Mouse (Mus musculus) stomach, postnatal 0 days (tissue): Measurements from ENCODE around the gene Bola2. TPM values are rescaled to one million over a fixed set of nuclear protein-coding genes. Genes with fewer than 3 reads are reported as not detected.

ENCODE experiments used
- ATAC-seq: fragments of 200-750 bp; cut with Nextera tagmentation; 2 replicates; pipeline ENCODE4 v1.8.0; 2017; ENCODE audit not compliant: low FRiP score, low TSS enrichment
- DNase-seq: peaks from one replicate; pipeline ENCODE4 v3.0.0-alpha.2; 2016; ENCODE audit warnings: low spot score
- H3K27ac ChIP-seq: fragments of 300-500 bp; sonication (generic); replicated peaks from 2 replicates; pipeline ENCODE4 v1.5.1; 2014; ENCODE audit warnings: mild to moderate bottlenecking, control low read depth
- H3K27me3 ChIP-seq: fragments of 300-500 bp; sonication (generic); 2 replicates; pipeline ENCODE4 v1.6.1; 2014; ENCODE audit warnings: low read length; ENCODE audit not compliant: control insufficient read depth, insufficient read depth
- H3K36me3 ChIP-seq: fragments of 300-500 bp; sonication (generic); 2 replicates; pipeline ENCODE4 v1.6.1; 2014; ENCODE audit warnings: low read length, mixed read lengths; ENCODE audit not compliant: control insufficient read depth, insufficient read depth
- H3K4me1 ChIP-seq: fragments of 300-500 bp; sonication (generic); replicated peaks from 2 replicates; pipeline ENCODE4 v1.6.1; 2014; ENCODE audit warnings: antibody characterized with exemption; ENCODE audit not compliant: control insufficient read depth, insufficient read depth
- H3K4me2 ChIP-seq: fragments of 300-500 bp; sonication (generic); replicated peaks from 2 replicates; pipeline ENCODE4 v1.6.1; 2014; ENCODE audit warnings: low read depth, mild to moderate bottlenecking, control low read depth, moderate library complexity
- H3K4me3 ChIP-seq: fragments of 300-500 bp; sonication (generic); 2 replicates; pipeline ENCODE4 v1.5.1; 2014; ENCODE audit warnings: low read depth, low read length, control low read depth
- H3K9ac ChIP-seq: fragments of 300-500 bp; sonication (generic); 2 replicates; pipeline ENCODE4 v1.6.1; 2014; ENCODE audit warnings: mild to moderate bottlenecking, low read length, control low read depth, mixed read lengths
- H3K9me3 ChIP-seq: fragments of 300-500 bp; sonication (generic); 2 replicates; pipeline ENCODE4 v1.6.1; 2016; ENCODE audit warnings: low read length; ENCODE audit not compliant: control insufficient read depth
- CTCF ChIP-seq: IDR thresholded peaks from 2 replicates; pipeline ENCODE4 v1.5.1; 2016; ENCODE audit warnings: antibody characterized with exemption, low read depth, mild to moderate bottlenecking, moderate library complexity
- EP300 ChIP-seq: optimal IDR thresholded peaks from 2 replicates; pipeline ENCODE3; 2016; ENCODE audit warnings: antibody characterized with exemption
- WGBS: fragments of 180-500 bp; shearing (Covaris S2); extraction: QIAGEN DNeasy Blood & Tissue Kit; methylation state at CpG from one replicate; pipeline ENCODE4 v1.1.7; 2014; 5-methylcytosine and 5-hydroxymethylcytosine counted together
- polyA plus RNA-seq: library from polyadenylated mRNA; unstranded; fragments of >200 nt; fragmentation: Nextera tagmentation; extraction: Ambion mirVana; gene quantifications from 2 replicates; pipeline ENCODE4 v1.2.1, GENCODE M21; 2015

Gene Bola2
- polyA plus RNA-seq, 1 experiment from 2014 or later: 93.4 TPM

DNA sequence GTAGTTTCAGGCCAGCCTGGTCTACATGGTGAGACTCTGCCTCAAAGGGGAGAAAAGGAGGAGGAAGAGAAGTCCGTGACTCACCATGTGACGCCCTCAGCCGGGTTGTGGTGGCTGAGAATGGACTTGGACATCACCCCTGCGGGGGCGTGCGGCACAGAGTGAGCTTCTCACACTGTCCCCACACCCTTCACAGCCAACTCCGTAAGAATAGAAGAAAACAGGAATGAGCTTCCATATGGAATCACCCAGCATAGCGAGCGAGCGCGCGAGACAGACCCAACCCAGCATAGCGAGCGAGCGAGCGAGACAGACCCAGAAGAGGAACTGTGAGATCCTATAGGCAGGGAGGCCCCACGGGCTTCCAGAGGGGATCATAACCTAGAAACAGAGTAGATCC lies 44.4 kb downstream of the Bola2 start:
- TF ChIP-seq CTCF: no peak
- no peak for TF ChIP-seq EP300
- no peak overlapping the region for H3K9ac ChIP-seq
- ATAC-seq (0 out of 2 replicates have a peak, but pooled peaks have one; percentile 18), DNase-seq (no peak)
- no peaks in the 10 kb centered on the region for H3K27me3 ChIP-seq
- H3K36me3 ChIP-seq: no peaks in the 10 kb centered on the region
- H3K4me1 ChIP-seq: no peaks in the 10 kb centered on the region
- H3K4me3 ChIP-seq: no peak overlapping the region
- 79% methylated on average over 17 of the region's 17 CpGs for WGBS
- no peaks in the 10 kb centered on the region for H3K9me3 ChIP-seq
- H3K27ac ChIP-seq: no peak overlapping the region
- no peak overlapping the region for H3K4me2 ChIP-seq

DNA sequence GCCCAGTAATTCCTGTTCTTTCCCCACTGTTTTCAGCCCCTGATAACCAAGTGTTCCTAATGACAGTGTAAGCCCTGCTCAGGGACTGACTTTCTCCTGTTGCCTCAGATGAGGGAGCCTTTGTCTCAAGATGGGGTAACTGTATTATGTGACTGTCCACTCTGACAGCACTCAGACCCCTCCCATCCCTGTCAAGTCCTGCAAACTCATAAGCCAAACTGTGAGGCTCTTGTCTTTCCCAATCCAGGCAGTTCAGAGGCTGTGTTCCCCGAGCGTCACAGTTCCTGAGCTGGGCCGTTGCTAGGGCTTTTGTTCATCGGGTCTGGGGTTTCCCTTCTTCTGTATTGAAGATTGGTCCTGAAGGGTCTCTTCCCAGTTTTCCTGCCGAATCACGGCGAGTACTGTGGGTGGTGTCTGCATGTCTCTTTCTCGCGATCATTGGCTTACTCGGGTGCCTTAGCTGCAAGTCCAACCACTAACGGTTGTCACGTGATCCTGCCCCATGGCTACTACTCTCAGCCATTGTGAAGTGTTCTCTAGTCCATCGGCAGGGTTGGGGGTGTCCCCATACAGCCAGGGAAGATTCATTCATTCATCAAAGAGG lies 45.0 kb downstream of the Bola2 start:
- H3K9ac ChIP-seq: no peak overlapping the region
- no peaks in the 10 kb centered on the region for H3K9me3 ChIP-seq
- no peaks in the 10 kb centered on the region for H3K27me3 ChIP-seq
- H3K27ac ChIP-seq: no peak overlapping the region
- DNase-seq: no peak
- 80% methylated on average over 13 of the region's 13 CpGs for WGBS
- H3K36me3 ChIP-seq: no peaks in the 10 kb centered on the region
- no peak for TF ChIP-seq CTCF
- no peak for TF ChIP-seq EP300
- H3K4me1 ChIP-seq: no peaks in the 10 kb centered on the region
- H3K4me2 ChIP-seq: no peak overlapping the region
- H3K4me3 ChIP-seq: no peak overlapping the region
- ATAC-seq: no peak

DNA sequence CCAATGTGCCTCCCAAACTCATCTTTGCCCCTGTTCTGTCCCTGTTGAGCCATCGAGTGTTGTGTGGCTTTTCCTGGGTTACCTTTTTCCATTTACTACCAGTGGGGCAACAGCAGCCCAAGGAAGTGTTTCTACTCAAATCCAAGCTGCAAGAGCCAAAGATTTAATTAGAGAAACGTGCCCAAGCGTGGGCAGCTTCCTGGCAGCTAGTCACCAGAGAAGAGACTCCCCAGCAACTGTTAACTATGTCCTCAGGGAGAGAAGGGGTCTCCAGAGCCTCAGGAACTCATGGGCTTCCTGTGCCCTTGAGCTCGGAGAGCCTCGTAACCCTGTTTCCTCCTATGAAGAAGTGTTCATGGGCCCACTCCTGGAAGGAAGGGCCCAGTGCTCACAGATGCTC lies 45.8 kb downstream of the Bola2 start:
- Histone ChIP-seq H3K4me3 (no peak overlapping the region), H3K36me3 (no peaks in the 10 kb centered on the region), H3K27ac (no peak overlapping the region), H3K4me2 (no peak overlapping the region), H3K4me1 (no peaks in the 10 kb centered on the region), H3K27me3 (no peaks in the 10 kb centered on the region), H3K9ac (no peak overlapping the region), H3K9me3 (no peaks in the 10 kb centered on the region)
- WGBS: 70% methylated on average over 5 of the region's 5 CpGs
- DNase-seq: no peak
- TF ChIP-seq EP300 (no peak), CTCF (no peak)
- ATAC-seq: no peak

DNA sequence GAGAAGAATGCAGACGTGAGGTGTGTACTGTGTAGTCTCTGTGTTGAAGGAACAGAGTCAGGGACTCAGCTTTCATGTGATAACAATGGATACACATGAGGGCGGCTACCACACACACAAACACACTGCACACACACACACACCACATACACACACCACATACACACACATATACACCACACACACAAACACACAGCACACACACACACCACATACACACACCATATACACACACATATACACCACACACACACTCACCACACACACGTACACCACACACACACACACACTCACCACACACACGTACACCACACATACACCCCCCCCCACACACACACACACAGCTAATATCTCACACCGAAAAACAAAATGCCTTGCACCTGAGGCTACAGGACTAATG lies 46.3 kb downstream of the Bola2 start:
- Histone ChIP-seq H3K9ac (no peak overlapping the region), H3K27ac (no peak overlapping the region), H3K4me1 (no peaks in the 10 kb centered on the region), H3K27me3 (no peaks in the 10 kb centered on the region), H3K4me3 (no peak overlapping the region), H3K4me2 (no peak overlapping the region), H3K9me3 (no peaks in the 10 kb centered on the region), H3K36me3 (no peaks in the 10 kb centered on the region)
- TF ChIP-seq EP300: no peak
- TF ChIP-seq CTCF: no peak
- no peak for ATAC-seq
- 87% methylated on average over 5 of the region's 5 CpGs for WGBS
- no peak for DNase-seq

DNA sequence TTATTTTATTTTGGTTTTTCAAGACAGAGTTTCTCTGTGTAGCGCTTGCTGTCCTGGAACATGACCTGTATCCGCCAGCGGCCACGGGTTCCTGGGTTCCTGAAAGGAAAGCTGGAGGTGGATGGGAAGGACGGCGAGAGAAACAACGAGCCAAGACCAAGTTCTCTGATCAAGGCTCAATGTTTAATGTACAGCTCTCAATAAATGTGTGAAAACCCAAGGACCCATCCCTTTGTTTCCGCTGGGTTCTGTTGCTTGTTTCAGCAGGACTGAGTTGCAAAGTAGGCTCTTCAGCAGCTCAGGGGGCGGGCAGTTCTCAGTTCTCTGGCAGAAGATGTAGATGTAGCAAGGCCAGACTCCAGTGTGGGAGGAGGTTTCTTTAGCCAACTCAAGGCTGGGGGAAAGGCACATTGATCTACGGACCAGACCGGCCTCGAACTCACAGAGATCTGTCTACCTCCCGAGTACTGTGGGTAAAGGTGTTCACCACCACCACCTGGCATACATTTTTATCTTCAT lies 46.8 kb downstream of the Bola2 start:
- no peak for ATAC-seq
- no peaks in the 10 kb centered on the region for H3K36me3 ChIP-seq
- TF ChIP-seq EP300: no peak
- TF ChIP-seq CTCF: no peak
- DNase-seq: no peak
- no peak overlapping the region for H3K27ac ChIP-seq
- no peak overlapping the region for H3K4me3 ChIP-seq
- no peaks in the 10 kb centered on the region for H3K4me1 ChIP-seq
- H3K4me2 ChIP-seq: no peak overlapping the region
- H3K27me3 ChIP-seq: no peaks in the 10 kb centered on the region
- no peaks in the 10 kb centered on the region for H3K9me3 ChIP-seq
- 89% methylated on average over 13 of the region's 13 CpGs for WGBS
- no peak overlapping the region for H3K9ac ChIP-seq

DNA sequence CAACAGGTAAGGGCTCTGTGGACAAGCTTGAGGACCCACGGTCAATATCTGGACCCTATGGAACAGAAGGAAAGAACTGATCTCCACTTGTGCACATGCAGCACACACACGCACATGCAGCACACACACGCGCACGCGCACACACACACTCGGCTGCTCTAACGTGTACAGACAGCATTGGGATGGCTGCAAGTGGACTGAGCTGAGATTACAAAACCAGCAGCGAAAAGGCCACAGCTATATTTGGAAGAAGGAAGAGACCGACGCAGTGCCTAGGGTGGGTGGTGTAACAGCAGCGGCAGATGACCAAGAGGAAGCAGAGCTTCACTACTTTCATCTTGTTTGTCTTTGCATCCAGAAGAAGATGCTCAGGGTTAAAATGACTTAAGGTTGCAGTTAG lies 50.9 kb downstream of the Bola2 start:
- no peaks in the 10 kb centered on the region for H3K9me3 ChIP-seq
- ATAC-seq (no peak), DNase-seq (no peak)
- 84% methylated on average over 12 of the region's 12 CpGs for WGBS
- no peaks in the 10 kb centered on the region for H3K36me3 ChIP-seq
- H3K4me3 ChIP-seq: no peak overlapping the region
- no peak overlapping the region for H3K4me2 ChIP-seq
- no peak overlapping the region for H3K9ac ChIP-seq
- TF ChIP-seq CTCF (no peak), EP300 (no peak)
- no peak overlapping the region; the same call in 1 of the 2 replicates for H3K27ac ChIP-seq
- H3K4me1 ChIP-seq: no peaks in the 10 kb centered on the region
- H3K27me3 ChIP-seq: no peaks in the 10 kb centered on the region
